Mouse (Mus musculus): ENCODE measurements around the gene Hps6.

The Hps6 gene

GRCm38 (mm10) chr19:46029652-46030051, 26.3 kb downstream of the Hps6 start:
- no peak for DNase-seq (ENCODE audit: low read depth, low spot score)

GRCm38 (mm10) chr19:46030196-46030983, 27.1 kb downstream of the Hps6 start:
- DNase-seq (ENCODE audit: low read depth, low spot score): no peak

GRCm38 (mm10) chr19:46031689-46032432, 28.6 kb downstream of the Hps6 start:
- DNase-seq (ENCODE audit: low read depth, low spot score): no peak

- DNase-seq (ENCODE audit: low read depth, low spot score): no peak
Observed at GRCm38 (mm10) chr19:46032731-46033510, 29.6 kb downstream of the Hps6 start.

- DNase-seq (ENCODE audit: low read depth, low spot score): no peak
Observed at GRCm38 (mm10) chr19:46033911-46034310, 30.6 kb downstream of the Hps6 start.

- DNase-seq (ENCODE audit: low read depth, low spot score): no peak
Observed at GRCm38 (mm10) chr19:46035971-46036370, 32.7 kb downstream of the Hps6 start.

- DNase-seq (ENCODE audit: low read depth, low spot score): no peak
Observed at GRCm38 (mm10) chr19:46036477-46037242, 33.4 kb downstream of the Hps6 start.

- no peak for DNase-seq (ENCODE audit: low read depth, low spot score)
Observed at GRCm38 (mm10) chr19:46037243-46037924, 34.1 kb downstream of the Hps6 start.

- no peak for DNase-seq (ENCODE audit: low read depth, low spot score)
Observed at GRCm38 (mm10) chr19:46037925-46038850, 34.9 kb downstream of the Hps6 start.

GRCm38 (mm10) chr19:46038851-46039260, 35.5 kb downstream of the Hps6 start:
- DNase-seq (ENCODE audit: low read depth, low spot score): no peak

GRCm38 (mm10) chr19:46039478-46039877, 36.2 kb downstream of the Hps6 start:
- DNase-seq (ENCODE audit: low read depth, low spot score): no peak

- DNase-seq (ENCODE audit: low read depth, low spot score): no peak
Observed at GRCm38 (mm10) chr19:46040149-46040902, 37.0 kb downstream of the Hps6 start.

- DNase-seq (ENCODE audit: low read depth, low spot score): no peak
Observed at GRCm38 (mm10) chr19:46041299-46041932, 38.1 kb downstream of the Hps6 start.

- DNase-seq (ENCODE audit: low read depth, low spot score): no peak
Observed at GRCm38 (mm10) chr19:46041933-46042475, 38.7 kb downstream of the Hps6 start.

GRCm38 (mm10) chr19:46042476-46043011, 39.2 kb downstream of the Hps6 start:
- no peak for DNase-seq (ENCODE audit: low read depth, low spot score)

- DNase-seq (ENCODE audit: low read depth, low spot score): no peak
Observed at GRCm38 (mm10) chr19:46043380-46043779, 40.1 kb downstream of the Hps6 start.

- no peak for DNase-seq (ENCODE audit: low read depth, low spot score)
Observed at GRCm38 (mm10) chr19:46044271-46044992, 41.1 kb downstream of the Hps6 start, which contains the start of gene Pprc1. Gene Pprc1, plus strand, starts transcription at chr19:46044886.
